Mouse (Mus musculus): Measurements from ENCODE around the gene Fam205c.

Gene Fam205c

DNA sequence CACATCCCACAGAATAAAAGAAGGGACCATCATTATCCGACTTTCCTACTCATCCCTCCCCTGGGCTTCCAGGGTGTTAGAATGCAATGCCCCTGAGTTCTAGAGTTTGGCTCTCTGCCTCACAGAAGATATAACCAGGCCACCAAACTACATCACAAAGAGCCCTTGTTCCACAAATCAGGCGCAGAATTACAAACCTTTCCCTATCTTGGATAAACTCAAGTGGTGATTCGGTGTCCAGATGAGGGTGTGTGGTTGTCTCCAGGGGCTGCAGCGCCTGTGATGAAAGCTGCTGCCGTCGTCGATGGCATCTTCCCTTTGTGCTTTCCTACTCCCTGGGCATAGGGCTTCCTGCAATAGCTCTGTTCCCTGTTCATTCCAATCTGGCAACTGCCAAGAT is at the start of gene Fam205c:
Gene Fam205c (minus strand): TSS at position 101 of the 400 bp plus-strand sequence.
- DNase-seq (ENCODE audit: inconsistent age in 2 of 2, low spot score in 1 of 2) = no peak

DNA sequence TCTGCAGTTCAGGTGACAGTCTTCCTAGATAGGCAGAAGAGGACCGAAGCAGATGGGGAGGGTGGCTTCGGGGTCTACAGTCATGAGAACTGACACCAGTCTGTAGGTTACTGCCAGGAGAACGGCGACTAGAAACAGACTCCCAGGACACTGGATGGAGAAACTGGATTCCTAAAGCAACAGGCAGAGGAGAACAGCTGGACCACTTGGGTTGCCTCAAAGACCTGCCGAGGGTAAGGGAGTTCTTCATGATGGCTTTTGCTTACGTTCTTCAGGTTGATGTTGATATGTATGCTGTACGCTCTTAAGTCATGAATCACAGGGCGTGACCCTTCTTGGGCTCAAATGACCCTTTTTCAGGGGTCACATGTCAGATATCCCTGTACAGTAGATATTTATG is 48.4 kb upstream of the Fam205c start:
- no peak for DNase-seq (ENCODE audit: inconsistent age in 2 of 2, low spot score in 1 of 2)

GRCm38 (mm10) chr4:42922056-42922455 is 48.0 kb upstream of the Fam205c start:
- DNase-seq (ENCODE audit: inconsistent age in 2 of 2, low spot score in 1 of 2) = no peak

DNA sequence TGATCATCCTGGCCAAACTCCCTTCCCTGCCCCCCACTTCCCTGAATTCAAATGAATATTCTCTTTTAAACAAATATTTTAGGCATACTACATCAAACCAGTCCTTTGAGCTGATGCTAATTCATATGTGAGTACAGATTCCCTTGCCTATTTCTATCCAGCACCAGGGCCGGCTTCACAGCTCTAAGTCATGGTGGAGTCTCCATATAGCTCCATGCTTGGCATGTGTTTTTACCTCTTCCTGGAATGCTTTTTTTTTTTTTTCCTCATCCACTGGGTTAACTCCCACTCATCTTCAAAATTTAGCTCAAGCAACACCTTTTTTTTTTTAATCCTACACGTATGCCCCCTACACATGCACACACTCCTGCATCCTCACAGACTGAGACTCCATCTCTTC is 47.5 kb upstream of the Fam205c start:
- no peak for DNase-seq (ENCODE audit: inconsistent age in 2 of 2, low spot score in 1 of 2)

DNA sequence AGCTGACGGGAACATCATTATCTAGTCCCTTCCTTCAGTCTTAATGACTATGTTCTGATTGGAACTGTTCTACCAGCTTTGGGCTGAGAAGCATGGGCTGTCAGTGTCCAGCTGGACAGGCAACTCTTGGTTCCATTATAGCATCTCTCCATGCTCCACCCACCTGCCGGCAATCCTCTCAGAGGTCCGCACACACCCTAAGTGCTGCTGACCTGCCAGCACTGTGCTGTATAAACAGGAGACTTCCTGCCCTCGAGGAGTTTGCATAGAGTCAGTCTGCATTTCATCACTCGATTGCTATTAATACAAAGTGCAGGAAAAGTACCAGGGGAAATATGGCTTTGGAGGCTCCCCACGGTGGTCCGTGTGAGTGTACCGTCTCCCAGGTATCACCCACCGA is 46.7 kb upstream of the Fam205c start:
- no peak for DNase-seq (ENCODE audit: inconsistent age in 2 of 2, low spot score in 1 of 2)

GRCm38 (mm10) chr4:42917402-42917774 is 43.4 kb upstream of the Fam205c start:
- peak in 1 of 2 experiments; percentile 61 for DNase-seq (ENCODE audit: inconsistent age in 2 of 2, low spot score in 1 of 2)

GRCm38 (mm10) chr4:42916617-42917401 is 42.8 kb upstream of the Fam205c start, which contains the start of gene Phf24:
Gene Phf24 (plus strand): TSS chr4:42916660.
- peak in 1 of 2 experiments; percentile 70 for DNase-seq (ENCODE audit: inconsistent age in 2 of 2, low spot score in 1 of 2)

DNA sequence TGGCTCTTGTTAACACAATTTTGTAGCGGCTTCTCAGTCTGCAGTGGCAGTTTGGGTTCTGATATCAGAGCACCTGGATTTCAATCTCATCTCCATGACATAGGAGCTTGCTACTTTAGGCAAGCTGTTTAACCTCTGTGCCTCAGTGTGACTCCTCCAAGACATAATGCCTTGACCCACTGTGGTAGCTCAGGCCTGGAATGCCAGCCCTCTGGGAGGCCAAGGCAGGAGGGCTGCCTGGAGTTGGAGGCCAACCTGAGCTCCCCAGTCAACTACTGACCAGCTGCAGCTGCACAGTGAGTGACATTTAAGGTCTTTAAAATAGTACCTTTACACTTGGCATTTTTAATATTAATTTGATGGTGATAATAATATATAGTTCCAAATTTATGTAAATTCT is 41.9 kb upstream of the Fam205c start:
- no peak for DNase-seq (ENCODE audit: inconsistent age in 2 of 2, low spot score in 1 of 2)

GRCm38 (mm10) chr4:42915311-42915710 is 41.3 kb upstream of the Fam205c start:
- no peak for DNase-seq (ENCODE audit: inconsistent age in 2 of 2, low spot score in 1 of 2)

DNA sequence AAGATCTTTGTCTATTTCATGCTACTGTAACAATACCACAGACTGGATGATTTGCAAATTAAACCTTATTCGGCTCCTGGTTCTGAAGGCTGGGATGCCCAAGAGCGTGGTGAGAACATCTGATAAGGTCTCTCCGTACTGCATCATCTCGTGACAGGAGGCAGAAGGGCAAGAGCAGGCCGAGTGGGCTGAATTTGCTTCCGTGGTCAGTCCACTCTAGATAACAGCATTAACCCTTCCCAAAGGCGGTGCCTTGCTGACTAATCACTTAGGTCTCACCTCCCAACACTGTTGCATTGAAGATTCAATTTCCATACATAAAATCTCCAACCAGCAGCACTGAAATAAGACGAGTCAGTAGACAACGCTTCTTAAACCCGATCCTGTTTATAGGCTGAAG is 39.4 kb upstream of the Fam205c start:
- no peak for DNase-seq (ENCODE audit: inconsistent age in 2 of 2, low spot score in 1 of 2)

- DNase-seq (ENCODE audit: inconsistent age in 2 of 2, low spot score in 1 of 2) = no peak
These were observed 30.9 kb upstream of the Fam205c start for GRCm38 (mm10) chr4:42904966-42905365.

GRCm38 (mm10) chr4:42904523-42904922 is 30.5 kb upstream of the Fam205c start:
- no peak for DNase-seq (ENCODE audit: inconsistent age in 2 of 2, low spot score in 1 of 2)

DNA sequence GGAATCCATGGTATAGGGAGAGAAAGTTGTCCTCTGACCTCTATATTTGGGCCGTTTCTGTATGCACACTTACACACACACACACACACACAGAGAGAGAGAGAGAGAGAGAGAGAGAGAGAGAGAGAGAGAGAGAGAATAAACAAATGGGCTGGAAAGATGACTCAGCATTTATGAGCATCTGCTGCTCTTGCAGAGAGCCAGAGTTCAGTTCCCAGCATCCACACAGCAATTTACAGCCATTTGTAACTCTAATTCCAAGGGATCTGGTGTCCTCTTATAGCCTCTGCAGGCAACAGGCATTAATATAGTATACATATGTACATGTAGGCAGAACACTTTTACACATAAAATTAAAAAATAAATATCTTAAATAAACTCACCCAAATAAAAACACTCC is 29.9 kb upstream of the Fam205c start:
- DNase-seq (ENCODE audit: inconsistent age in 2 of 2, low spot score in 1 of 2) = no peak

DNA sequence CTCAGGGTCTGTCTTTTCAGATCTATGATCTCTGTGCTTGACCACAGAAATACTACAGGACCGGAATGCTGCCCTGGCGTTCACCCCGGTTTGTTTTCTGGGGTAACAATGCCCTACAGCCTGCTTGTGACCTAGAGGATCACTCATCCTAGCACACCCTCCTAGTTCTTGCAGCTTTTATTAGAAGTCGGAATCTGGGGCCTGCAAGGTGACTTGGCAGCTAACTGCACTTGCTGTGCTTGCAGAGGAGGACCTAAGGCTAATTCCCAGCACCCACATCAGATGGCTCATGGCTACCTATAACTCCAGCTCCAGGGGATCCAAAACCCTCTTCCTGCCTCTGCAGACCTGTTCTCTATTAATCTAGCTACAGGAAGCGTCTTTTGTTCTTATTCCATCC is 28.7 kb upstream of the Fam205c start:
- no peak for DNase-seq (ENCODE audit: inconsistent age in 2 of 2, low spot score in 1 of 2)

DNA sequence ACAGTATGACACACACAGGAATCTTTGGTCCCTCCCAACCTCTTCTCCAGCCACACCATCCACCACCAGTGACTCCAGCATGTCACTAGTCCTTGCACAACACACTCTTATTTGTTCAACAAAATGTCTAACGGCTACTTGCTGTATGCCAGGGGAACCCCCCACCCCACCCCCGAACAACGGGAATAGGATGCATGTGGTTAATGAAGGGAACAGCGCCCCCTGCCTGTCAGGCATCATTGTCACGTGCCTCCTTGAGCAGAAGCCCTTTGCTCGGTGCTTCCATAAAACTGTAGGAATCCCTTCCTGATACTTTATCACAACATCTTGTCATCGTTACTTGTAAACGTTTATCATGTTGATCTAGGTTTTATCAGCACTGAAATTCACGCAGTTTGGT is 28.1 kb upstream of the Fam205c start:
- no peak for DNase-seq (ENCODE audit: inconsistent age in 2 of 2, low spot score in 1 of 2)

DNA sequence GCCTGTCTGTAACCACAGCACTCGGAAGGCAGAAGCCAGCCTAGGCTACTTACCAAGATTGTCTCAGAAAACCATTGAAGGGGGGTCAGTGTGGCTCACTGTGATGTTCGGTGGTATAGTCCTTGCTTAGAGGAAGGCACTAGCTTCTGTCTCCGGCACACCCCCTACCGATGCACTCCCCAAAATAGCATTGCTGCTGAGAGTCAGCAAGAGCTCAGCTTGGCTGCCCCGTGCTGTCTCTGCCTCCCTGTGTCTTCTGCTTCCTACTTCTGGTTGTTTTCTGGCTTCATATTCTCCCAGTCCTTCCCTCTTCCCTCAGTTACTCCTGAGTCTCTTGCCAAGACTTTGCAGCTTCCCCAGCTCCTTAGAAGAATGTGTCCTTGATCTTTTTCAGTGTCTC is 26.8 kb upstream of the Fam205c start:
- no peak for DNase-seq (ENCODE audit: inconsistent age in 2 of 2, low spot score in 1 of 2)

DNA sequence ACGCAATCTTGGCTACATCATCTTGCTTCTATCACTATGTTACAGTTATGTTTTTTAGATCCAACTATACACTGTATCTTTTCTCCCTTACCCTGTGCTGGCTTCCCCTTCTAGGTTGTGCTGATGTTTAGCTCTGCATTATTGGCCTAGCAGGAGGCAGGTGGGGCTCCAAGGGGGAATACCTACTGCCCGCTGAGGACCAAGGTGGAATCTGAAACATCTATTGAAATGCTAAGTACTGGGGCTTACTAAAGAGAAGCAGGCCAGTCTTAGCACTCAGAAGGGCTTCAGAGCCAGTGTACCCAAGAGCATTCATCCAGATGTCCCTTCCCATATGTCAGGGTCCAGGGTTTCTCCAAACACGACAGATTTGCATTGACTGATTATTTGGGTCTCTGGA is 24.9 kb upstream of the Fam205c start:
- no peak for DNase-seq (ENCODE audit: inconsistent age in 2 of 2, low spot score in 1 of 2)

DNA sequence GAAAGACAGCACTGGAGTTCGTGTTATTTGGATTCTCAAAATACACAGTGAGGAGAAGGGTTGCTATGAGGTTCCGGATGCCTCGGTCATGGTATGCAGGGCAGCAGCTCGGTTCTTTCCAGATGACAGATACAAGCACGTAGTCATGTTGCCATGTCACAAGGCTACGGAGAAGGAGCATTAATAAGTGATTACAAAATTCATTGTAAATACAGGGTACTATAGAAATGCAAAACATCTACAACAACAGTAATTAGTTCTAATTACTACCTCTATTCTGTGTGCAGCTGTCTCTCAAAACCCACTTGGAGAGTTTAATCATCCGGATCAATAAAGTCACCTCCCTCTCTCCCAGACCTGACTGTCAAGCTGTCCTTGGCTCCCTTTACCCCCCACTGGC is 21.1 kb upstream of the Fam205c start:
- DNase-seq (ENCODE audit: inconsistent age in 2 of 2, low spot score in 1 of 2) = no peak

DNA sequence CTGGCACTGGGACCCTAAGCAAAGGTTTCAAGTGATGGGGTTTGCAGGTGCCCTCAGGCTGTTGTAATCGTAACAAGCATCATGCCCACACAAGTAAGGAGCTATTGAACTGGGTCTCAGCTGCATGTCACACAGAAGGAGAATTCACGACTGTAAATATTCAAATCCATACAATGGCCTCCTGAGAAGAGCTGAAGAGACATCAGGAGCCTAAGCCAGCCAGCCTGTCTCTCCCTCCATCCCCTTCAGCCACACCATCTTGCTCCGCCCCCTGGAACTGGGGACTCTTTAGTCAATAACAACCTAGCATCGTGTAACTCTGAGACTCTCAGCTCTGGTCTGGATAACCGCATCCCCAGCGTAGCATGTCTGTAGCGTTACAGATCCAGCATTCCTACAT is 17.1 kb upstream of the Fam205c start:
- DNase-seq (ENCODE audit: inconsistent age in 2 of 2, low spot score in 1 of 2) = no peak

DNA sequence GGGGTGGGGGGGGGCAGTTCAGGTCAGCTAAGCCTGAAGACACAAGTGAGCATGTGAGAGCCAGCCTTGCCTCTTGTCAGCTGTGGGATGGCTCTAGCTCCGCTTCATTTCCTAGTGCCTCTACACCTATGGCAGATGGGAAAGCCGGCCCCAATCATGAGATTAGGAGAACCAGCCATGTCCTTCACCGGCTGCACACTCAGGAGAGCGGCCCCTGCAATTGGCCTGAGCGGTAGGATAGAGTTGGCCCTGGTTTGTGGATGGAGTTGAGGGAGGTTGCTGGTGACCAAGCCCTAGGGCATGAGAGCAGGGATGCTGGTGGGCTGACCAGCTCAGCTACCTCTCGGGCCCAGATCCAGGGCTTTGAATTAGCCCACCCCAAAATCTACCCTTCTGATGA is 14.8 kb upstream of the Fam205c start:
- no peak for DNase-seq (ENCODE audit: inconsistent age in 2 of 2, low spot score in 1 of 2)

GRCm38 (mm10) chr4:42886926-42887325 is 12.9 kb upstream of the Fam205c start:
- no peak for DNase-seq (ENCODE audit: inconsistent age in 2 of 2, low spot score in 1 of 2)

DNA sequence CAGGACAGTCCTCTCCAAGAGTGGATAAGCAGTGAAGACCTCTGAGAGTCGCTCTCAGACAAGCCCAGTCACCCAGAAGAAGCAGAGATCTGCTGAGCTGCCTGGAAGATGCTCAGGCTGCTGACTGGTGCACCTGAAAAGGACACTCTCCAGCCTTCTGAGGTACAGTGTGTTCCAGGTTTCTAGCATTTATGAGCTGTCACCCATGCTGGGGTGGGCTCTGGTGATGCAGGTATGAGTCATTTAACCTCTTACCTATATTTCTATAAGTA is 6.6 kb upstream of the Fam205c start:
- no peak for DNase-seq (ENCODE audit: inconsistent age in 2 of 2, low spot score in 1 of 2)

- DNase-seq (ENCODE audit: inconsistent age in 2 of 2, low spot score in 1 of 2) = no peak
These were observed 6.0 kb upstream of the Fam205c start for GRCm38 (mm10) chr4:42879829-42880676.

Data from adrenal gland, adult (tissue).